Mouse (Mus musculus) forebrain, embryonic 10.5 days (tissue): Measurements from ENCODE around the gene Cabp1. TPM values are rescaled to one million over a fixed set of nuclear protein-coding genes. Genes with fewer than 3 reads are reported as not detected.

ENCODE experiments used
- DNase-seq: peaks from one replicate; pipeline ENCODE4 v3.0.0-alpha.2; 2017; ENCODE audit warnings: low spot score; ENCODE audit errors: extremely low spot score
- H3K27ac ChIP-seq: fragments of 300-500 bp; sonication (generic); 2 replicates; pipeline ENCODE4 v1.5.1; 2016; ENCODE audit warnings: mild to moderate bottlenecking
- H3K27me3 ChIP-seq: fragments of 300-500 bp; sonication (generic); 2 replicates; pipeline ENCODE4 v1.6.1; 2016; ENCODE audit warnings: mild to moderate bottlenecking; ENCODE audit not compliant: poor library complexity, severe bottlenecking
- H3K36me3 ChIP-seq: fragments of 300-500 bp; sonication (generic); replicated peaks from 2 replicates; pipeline ENCODE4 v1.6.1; 2016; ENCODE audit warnings: mild to moderate bottlenecking, moderate library complexity
- H3K4me1 ChIP-seq: fragments of 300-500 bp; sonication (generic); 2 replicates; pipeline ENCODE4 v1.6.1; 2016
- H3K4me3 ChIP-seq: fragments of 300-500 bp; sonication (generic); 2 replicates; pipeline ENCODE4 v1.5.1; 2016; ENCODE audit warnings: mild to moderate bottlenecking, moderate library complexity
- H3K9me3 ChIP-seq: fragments of 300-500 bp; sonication (generic); 2 replicates; pipeline ENCODE4 v1.6.1; 2016; ENCODE audit warnings: mild to moderate bottlenecking, moderate library complexity
- WGBS: fragments of 180-500 bp; shearing (Covaris S2); methylation state at CpG from one replicate; pipeline ENCODE4 v1.1.7; 2016; 5-methylcytosine and 5-hydroxymethylcytosine counted together
- polyA plus RNA-seq: library from polyadenylated mRNA; unstranded; fragments of >200 nt; fragmentation: Nextera tagmentation; extraction: Ambion mirVana; gene quantifications from 2 replicates; pipeline ENCODE4 v1.2.1, GENCODE M21; 2016

Gene Cabp1
- polyA plus RNA-seq = 0.31 and 0.43 TPM in 2 replicates

GRCm38 (mm10) chr5:115193669-115194625, at the start of gene Cabp1:
Cabp1 (minus strand) TSS chr5:115194381.
- peak within 1 kb of the TSS; percentile 71 for H3K27ac ChIP-seq
- peak; percentile 68 for DNase-seq
- peak within 1 kb of the TSS; percentile 73 for H3K4me3 ChIP-seq
- H3K36me3 ChIP-seq = no peaks in the 10 kb centered on the region
- under 1% methylated on average over 116 of the region's 116 CpGs for WGBS
- peaks cover 83% of the 10 kb centered on the region for H3K27me3 ChIP-seq
- no peaks in the 10 kb centered on the region for H3K9me3 ChIP-seq
- H3K4me1 ChIP-seq = peaks cover 39% of the 10 kb centered on the region

DNA sequence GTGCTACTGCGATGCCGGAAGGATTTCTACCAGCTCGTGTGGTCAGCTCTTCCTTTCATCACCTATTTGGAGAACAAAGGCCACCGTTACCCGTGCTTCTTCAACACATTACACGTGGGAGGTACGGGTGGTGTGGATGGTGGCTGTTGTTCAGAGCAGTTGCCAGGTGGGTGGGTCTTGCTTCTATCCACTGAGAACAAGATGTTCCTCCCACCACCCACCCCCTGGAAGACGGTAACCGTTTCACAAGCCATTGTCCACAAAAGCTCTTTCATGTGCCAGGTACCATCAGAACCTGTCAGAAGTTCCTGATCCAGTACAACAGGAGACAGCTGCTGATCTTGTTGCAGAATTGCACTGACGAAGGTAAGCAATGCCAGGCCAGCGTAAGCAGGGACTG, 46.0 kb upstream of the Cabp1 start:
- Histone ChIP-seq H3K27me3 (peaks cover 17% of the 10 kb centered on the region), H3K27ac (no peak overlapping the region), H3K4me3 (no peak overlapping the region), H3K4me1 (peaks cover 27% of the 10 kb centered on the region), H3K9me3 (no peaks in the 10 kb centered on the region), H3K36me3 (peaks cover 57% of the 10 kb centered on the region)
- 94% methylated on average over 11 of the region's 11 CpGs for WGBS
- DNase-seq = no peak

DNA sequence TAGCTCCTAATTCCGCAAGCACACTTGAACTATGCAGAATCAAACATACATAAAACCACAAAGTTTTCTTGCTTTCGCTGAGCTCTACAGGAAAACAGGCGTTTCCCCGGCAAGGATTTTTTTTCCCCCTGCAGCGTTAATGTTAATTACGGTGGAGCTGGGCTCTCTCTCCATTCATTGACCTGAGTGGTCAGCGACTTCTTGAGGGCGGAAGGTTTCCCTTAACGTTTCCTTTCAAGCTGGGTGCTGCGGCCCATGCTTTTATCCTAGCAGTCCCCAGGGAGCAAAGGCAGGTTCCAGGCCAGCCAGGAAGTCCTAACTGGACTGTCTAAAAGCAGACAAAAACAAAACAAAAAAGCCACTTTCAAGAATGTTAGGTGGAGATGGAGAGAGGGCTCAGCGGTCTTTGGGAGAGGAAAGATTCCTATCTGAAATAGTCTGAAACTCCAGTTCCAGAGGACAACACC, 44.6 kb upstream of the Cabp1 start:
- no peaks in the 10 kb centered on the region for H3K9me3 ChIP-seq
- peaks cover 31% of the 10 kb centered on the region for H3K27me3 ChIP-seq
- H3K4me3 ChIP-seq = peak overlapping the region; percentile 86
- DNase-seq = no peak
- no peak overlapping the region for H3K27ac ChIP-seq
- 6% methylated on average over 11 of the region's 11 CpGs for WGBS
- peaks cover 43% of the 10 kb centered on the region for H3K36me3 ChIP-seq
- H3K4me1 ChIP-seq = peaks cover 35% of the 10 kb centered on the region

DNA sequence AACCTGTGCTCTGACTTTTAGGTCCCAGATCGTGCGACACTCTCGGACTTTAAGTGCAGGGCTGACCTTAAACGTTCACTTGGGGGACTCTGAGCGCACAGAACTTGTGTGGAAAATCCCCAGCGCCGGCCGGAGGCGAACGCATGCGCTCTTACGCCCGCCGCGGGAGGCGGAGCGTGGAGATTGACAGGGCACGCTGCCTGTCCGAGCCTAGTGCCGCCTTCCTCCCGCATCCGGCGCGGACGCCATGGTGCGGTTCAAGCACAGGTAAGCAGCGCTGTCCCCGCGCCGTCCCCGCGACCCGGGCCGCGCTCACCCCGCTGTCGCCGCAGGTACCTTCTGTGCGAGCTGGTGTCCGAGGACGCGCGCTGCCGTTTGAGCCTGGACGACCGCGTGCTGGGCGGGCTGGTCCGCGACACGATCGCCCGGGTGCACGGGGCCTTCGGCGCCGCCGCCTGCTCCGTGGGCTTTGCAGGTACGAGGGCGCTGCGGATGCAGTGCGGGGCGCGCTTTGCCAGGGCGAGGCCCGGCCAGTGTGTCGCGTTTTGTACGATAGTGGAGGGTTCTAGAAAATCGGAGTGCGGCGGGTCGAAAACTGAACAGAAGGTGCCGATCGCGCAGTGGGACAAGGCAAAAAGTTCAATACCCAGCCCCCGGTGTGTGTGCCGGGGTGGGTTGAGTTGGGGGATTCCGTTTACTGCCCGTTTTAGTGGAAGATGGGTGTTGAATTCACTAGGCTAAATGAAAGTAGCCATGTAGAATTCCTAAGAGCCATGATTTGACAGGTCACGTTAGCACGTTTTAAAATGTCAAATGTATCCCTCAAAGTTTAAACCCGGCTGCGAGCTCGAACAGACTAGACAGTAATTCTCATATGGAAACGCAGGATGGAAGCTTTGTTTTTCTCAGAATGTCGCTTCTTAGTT, 43.9 kb upstream of the Cabp1 start:
- Histone ChIP-seq H3K4me3 (peak overlapping the region; percentile 86), H3K9me3 (no peaks in the 10 kb centered on the region), H3K27ac (peak overlapping the region; percentile 84), H3K27me3 (peaks cover 38% of the 10 kb centered on the region), H3K36me3 (peaks cover 36% of the 10 kb centered on the region), H3K4me1 (peaks cover 35% of the 10 kb centered on the region)
- peak; percentile 86 for DNase-seq
- WGBS = under 1% methylated on average over 88 of the region's 88 CpGs

DNA sequence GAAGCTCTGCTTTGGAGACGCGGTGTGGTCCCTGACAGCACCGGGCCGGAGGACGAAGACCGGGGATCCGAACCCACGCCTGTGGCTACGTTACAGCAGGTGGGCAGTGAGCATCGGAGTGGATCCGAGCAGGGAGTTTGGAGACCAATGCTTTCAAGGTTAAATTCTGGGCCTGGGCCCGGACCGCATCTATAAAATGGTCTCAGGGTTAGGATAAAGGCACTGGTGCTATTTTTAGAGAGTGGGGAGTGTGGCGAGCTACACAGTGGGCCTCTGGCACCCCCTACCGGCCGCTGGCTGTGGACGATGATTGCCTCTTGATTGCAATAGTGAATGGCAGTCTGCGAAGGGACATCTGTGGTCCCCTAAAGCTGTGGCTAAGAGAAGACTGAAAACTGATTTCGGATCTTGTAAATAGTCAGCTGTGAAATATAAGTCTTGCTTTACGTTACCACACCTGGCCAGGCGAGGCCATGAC, 41.6 kb upstream of the Cabp1 start, which contains the start of gene Pop5:
Gene Pop5, plus strand, starts transcription at position 51 of the 478 bp plus-strand sequence.
- H3K4me3 ChIP-seq = peak within 1 kb of the TSS; percentile 61
- H3K27ac ChIP-seq = peak within 1 kb of the TSS; percentile 72
- WGBS = under 1% methylated on average over 21 of the region's 21 CpGs
- peaks cover 43% of the 10 kb centered on the region for H3K4me1 ChIP-seq
- DNase-seq = peak; percentile 91
- H3K27me3 ChIP-seq = peaks cover 59% of the 10 kb centered on the region
- H3K9me3 ChIP-seq = no peaks in the 10 kb centered on the region
- H3K36me3 ChIP-seq = peaks cover 13% of the 10 kb centered on the region

DNA sequence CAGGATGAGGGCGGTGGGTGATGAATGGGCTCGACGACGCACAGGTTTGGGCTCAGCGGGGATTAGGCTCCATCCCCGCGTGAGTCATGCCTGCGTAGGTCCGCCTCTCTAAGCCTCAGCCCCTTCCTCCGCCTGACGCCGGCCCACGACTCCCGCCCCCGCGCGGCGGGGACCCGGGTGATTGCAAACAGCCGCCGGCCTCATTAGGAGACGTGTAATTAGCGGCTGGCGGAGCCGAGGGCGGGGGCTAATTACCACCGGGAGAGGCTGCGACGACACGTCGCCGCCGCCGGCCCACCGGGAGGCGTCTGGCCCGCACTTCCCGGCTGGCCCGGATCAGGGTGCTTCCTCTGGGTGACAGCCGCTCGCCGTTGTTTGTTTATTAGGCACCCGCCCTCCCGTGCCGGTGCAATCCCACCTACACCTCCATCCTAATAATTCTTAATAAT, 41.2 kb upstream of the Cabp1 start:
- Histone ChIP-seq H3K4me1 (peaks cover 44% of the 10 kb centered on the region), H3K27ac (peak overlapping the region; percentile 72), H3K36me3 (peaks cover 9% of the 10 kb centered on the region), H3K4me3 (peak overlapping the region; percentile 61), H3K27me3 (peaks cover 62% of the 10 kb centered on the region), H3K9me3 (no peaks in the 10 kb centered on the region)
- under 1% methylated on average over 45 of the region's 45 CpGs for WGBS
- peak; percentile 48 for DNase-seq

- DNase-seq = no peak
- Histone ChIP-seq H3K4me1 (peaks cover 44% of the 10 kb centered on the region), H3K9me3 (no peaks in the 10 kb centered on the region), H3K27ac (no peak overlapping the region), H3K27me3 (peaks cover 63% of the 10 kb centered on the region), H3K4me3 (peak overlapping the region; percentile 61; the same call in 1 of the 2 replicates), H3K36me3 (peaks cover under 1% of the 10 kb centered on the region; the same call in 1 of the 2 replicates)
- 35% methylated on average over 6 of the region's 6 CpGs for WGBS
Observed at GRCm38 (mm10) chr5:115234519-115234918, 40.3 kb upstream of the Cabp1 start.

GRCm38 (mm10) chr5:115233031-115233780, 39.0 kb upstream of the Cabp1 start:
- H3K27ac ChIP-seq = no peak overlapping the region
- H3K9me3 ChIP-seq = no peaks in the 10 kb centered on the region
- H3K4me3 ChIP-seq = no peak overlapping the region
- no peak for DNase-seq
- WGBS = 94% methylated on average over 14 of the region's 14 CpGs
- H3K36me3 ChIP-seq = no peaks in the 10 kb centered on the region
- peaks cover 65% of the 10 kb centered on the region for H3K27me3 ChIP-seq
- H3K4me1 ChIP-seq = peaks cover 33% of the 10 kb centered on the region

DNA sequence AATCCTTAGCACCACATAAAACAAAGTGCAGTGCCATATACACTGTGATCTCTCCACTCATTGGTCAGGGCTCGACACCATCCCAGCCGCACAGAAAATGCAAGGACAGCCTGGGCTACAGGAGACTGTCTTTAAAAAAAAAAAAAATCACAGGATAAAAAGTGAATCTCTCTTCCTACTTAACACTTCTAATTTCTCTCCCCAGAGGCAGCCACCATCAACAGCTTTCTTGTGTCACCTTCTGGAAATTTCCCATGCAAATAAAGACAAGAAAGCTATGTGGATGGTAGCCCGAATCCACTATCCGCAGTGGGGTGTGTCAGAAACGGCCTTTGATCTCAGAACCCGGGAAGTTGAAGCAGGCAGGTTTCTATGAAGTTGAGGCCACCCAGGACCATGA, 38.3 kb upstream of the Cabp1 start:
- WGBS = 86% methylated on average over 6 of the region's 6 CpGs
- H3K36me3 ChIP-seq = no peaks in the 10 kb centered on the region
- H3K4me1 ChIP-seq = peaks cover 26% of the 10 kb centered on the region
- H3K9me3 ChIP-seq = no peaks in the 10 kb centered on the region
- DNase-seq = no peak
- H3K27ac ChIP-seq = no peak overlapping the region
- peaks cover 65% of the 10 kb centered on the region for H3K27me3 ChIP-seq
- H3K4me3 ChIP-seq = no peak overlapping the region

GRCm38 (mm10) chr5:115231552-115232120, 37.5 kb upstream of the Cabp1 start:
- Histone ChIP-seq H3K27ac (no peak overlapping the region), H3K4me3 (no peak overlapping the region), H3K4me1 (peaks cover 23% of the 10 kb centered on the region), H3K36me3 (no peaks in the 10 kb centered on the region), H3K27me3 (peaks cover 61% of the 10 kb centered on the region), H3K9me3 (no peaks in the 10 kb centered on the region)
- DNase-seq = no peak
- 51% methylated on average over 16 of the region's 16 CpGs for WGBS

DNA sequence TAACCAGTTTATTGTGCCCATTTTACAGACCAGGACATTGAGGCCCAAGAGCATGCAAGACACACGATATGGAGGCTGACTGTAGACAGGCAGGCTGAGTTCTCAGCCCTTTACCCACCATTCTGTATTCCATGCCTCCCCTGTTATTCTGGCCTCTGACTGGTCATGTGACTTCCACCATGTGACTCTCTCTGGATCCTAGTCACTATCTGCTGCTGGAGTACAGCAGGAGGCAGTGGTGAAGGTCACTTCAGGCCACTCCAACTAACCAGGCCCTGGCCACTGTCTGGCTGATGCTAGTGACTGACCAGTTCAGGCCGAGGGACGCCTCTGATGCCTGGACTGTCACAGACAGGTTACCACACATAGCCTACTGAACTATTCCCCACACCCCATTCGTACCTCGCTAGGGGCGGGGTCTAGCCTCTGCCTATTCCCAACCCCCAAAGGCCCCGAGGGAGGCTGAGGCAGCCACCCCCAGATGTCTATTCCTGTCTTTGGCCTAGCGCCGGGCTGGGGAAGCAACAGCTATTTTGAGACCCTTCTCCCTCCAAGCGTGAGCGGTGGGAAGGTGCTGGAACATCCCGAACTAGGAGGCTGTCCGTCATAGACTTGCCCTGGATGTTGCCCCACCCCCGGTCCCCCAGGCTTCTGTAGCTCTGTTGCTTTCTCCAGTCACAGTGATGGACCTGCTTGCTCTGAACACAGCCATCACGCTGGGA, 36.8 kb upstream of the Cabp1 start:
- H3K4me1 ChIP-seq = peaks cover 23% of the 10 kb centered on the region
- no peak overlapping the region for H3K4me3 ChIP-seq
- 53% methylated on average over 15 of the region's 15 CpGs for WGBS

More for the DNA sequence above, 36.8 kb upstream of the Cabp1 start:
- no peak for DNase-seq
- no peaks in the 10 kb centered on the region for H3K36me3 ChIP-seq
- H3K27me3 ChIP-seq = peaks cover 56% of the 10 kb centered on the region
- no peak overlapping the region for H3K27ac ChIP-seq
- H3K9me3 ChIP-seq = no peaks in the 10 kb centered on the region
